Mouse (Mus musculus) heart, adult 2 months (tissue): Measurements from ENCODE around the gene Car15. TPM values are rescaled to one million over a fixed set of nuclear protein-coding genes. Genes with fewer than 3 reads are reported as not detected.
A peak's percentile ranks its signal among the peaks of the same experiment; 100 is the strongest.

ENCODE experiments used
- DNase-seq, 2 experiments: peaks; one replicate each; pipeline ENCODE4 v3.0.0; 2021
- H3K27ac ChIP-seq: fragments of 200-600 bp; 2 replicates; pipeline ENCODE4 v1.8.1; 2022
- H3K27me3 ChIP-seq: fragments of 200-500 bp; 2 replicates; pipeline ENCODE4 v1.6.1; 2012; ENCODE audit warnings: mild to moderate bottlenecking, low read length, inconsistent platforms, mixed read lengths; ENCODE audit not compliant: control insufficient read depth, insufficient read depth
- H3K36me3 ChIP-seq: fragments of 200-500 bp; 2 replicates; pipeline ENCODE4 v1.6.1; 2012; ENCODE audit warnings: low read length, inconsistent platforms; ENCODE audit not compliant: control insufficient read depth, insufficient read depth
- H3K4me1 ChIP-seq: fragments of 200-500 bp; 2 replicates; pipeline ENCODE4 v1.6.1; 2011; ENCODE audit warnings: low read length; ENCODE audit not compliant: control insufficient read depth, insufficient read depth
- H3K4me3 ChIP-seq: fragments of 200-600 bp; 2 replicates; pipeline ENCODE4 v1.8.1; 2022
- H3K79me2 ChIP-seq: fragments of 200-500 bp; replicated peaks from 2 replicates; pipeline ENCODE4 v1.6.1; 2012; ENCODE audit warnings: mild to moderate bottlenecking, inconsistent platforms, low read length, moderate library complexity, mixed read lengths; ENCODE audit not compliant: control insufficient read depth, insufficient read depth
- H3K9ac ChIP-seq: fragments of 200-500 bp; 2 replicates; pipeline ENCODE4 v1.6.1; 2012; ENCODE audit warnings: low read depth, mild to moderate bottlenecking, control low read depth, inconsistent platforms, low read length, mixed read lengths
- CTCF ChIP-seq: fragments of 200-600 bp; IDR thresholded peaks from 2 replicates; pipeline ENCODE4 v1.8.1; 2022; ENCODE audit warnings: antibody characterized with exemption, mild to moderate bottlenecking, moderate library complexity
- EP300 ChIP-seq: fragments of 200-500 bp; IDR thresholded peaks from 2 replicates; pipeline ENCODE4 v1.6.1; 2011; ENCODE audit warnings: low read depth, low read length, control low read depth; ENCODE audit not compliant: insufficient read depth
- POLR2A ChIP-seq: fragments of 200-500 bp; IDR thresholded peaks from 2 replicates; pipeline ENCODE4 v1.6.1; 2011; ENCODE audit warnings: mild to moderate bottlenecking, low read depth, low read length, control low read depth; ENCODE audit not compliant: insufficient read depth
- WGBS: fragments of 180-500 bp; shearing (Covaris S2); methylation state at CpG from one replicate; pipeline ENCODE4 v1.1.7; 2018; 5-methylcytosine and 5-hydroxymethylcytosine counted together
- intact Hi-C: fragments of 180-260 bp; cut with DNase I; formaldehyde crosslinking; loops from one replicate; pipeline ENCODE4 v1.15.1; 2025
- polyA plus RNA-seq: library from polyadenylated mRNA; depleted of rRNA; stranded (reverse); fragments of >200 nt; gene quantifications from 2 replicates; pipeline ENCODE4 v1.2.3, GENCODE M21; 2012
- total RNA-seq, 2 experiments: library from RNA; stranded (reverse); gene quantifications; 2 replicates each; pipeline ENCODE4 v1.2.3; 2021

Car15 gene
- total and polyA plus RNA-seq, 3 experiments: 1.6 to 5.2 (median 2.9) TPM

DNA sequence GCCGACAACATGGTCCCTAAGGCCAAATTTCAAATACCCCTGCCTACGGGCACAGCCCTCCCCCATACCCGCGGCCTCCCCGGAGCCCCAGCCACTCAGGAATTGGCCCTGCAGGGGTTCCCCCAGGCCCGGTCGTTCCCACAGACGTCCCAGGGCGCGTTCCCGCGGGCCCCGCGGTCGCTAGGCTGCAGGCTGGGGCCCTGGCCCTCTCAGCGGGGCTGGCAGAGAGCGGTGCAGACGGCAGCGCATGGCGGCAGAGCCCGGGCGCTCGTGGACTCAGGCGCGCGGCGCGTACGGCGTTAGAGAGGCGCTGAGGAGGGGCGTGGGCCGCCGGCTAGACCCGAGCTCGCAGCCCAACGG is 4.9 kb downstream of the Car15 start:
- under 1% methylated on average over 37 of the region's 37 CpGs for WGBS
- Histone ChIP-seq H3K4me3 (peak overlapping the region; percentile 40), H3K9ac (no peak overlapping the region), H3K36me3 (no peaks in the 10 kb centered on the region), H3K27me3 (peaks cover 12% of the 10 kb centered on the region), H3K4me1 (no peaks in the 10 kb centered on the region), H3K27ac (no peak overlapping the region), H3K79me2 (no peaks in the 10 kb centered on the region)
- TF ChIP-seq CTCF (no peak), POLR2A (no peak), EP300 (no peak)
- intact Hi-C loops: no loop called here
- no peak for DNase-seq

DNA sequence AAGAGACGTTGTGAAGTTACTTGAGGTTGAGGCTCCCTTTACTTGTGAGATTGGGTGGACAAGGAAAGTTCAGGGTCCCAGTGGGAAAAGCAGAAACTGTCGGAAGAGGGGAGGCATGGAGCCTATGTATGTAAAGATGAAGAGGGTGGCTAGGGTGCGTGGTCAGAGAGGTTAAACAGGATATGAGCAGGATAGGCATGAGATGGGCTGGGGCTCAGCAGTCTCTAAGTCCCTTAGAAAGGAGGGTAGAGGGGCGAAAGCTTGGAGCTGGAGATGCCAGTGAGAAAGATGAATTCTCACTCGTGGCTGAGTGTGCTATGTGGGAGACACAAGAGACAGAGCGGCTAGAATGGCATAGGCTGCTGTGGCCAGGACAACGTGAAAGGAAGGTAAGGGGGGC is 5.3 kb downstream of the Car15 start, which contains the start of gene B830017H08Rik:
TSS of gene B830017H08Rik (plus strand) at position 301 of the 400 bp plus-strand sequence.
- Histone ChIP-seq H3K79me2 (no peaks in the 10 kb centered on the region), H3K36me3 (no peaks in the 10 kb centered on the region), H3K9ac (no peak within 1 kb of the TSS), H3K27ac (no peak within 1 kb of the TSS), H3K4me1 (no peaks in the 10 kb centered on the region), H3K4me3 (peak within 1 kb of the TSS; percentile 40), H3K27me3 (peaks cover 12% of the 10 kb centered on the region)
- no peak for TF ChIP-seq EP300
- no peak for TF ChIP-seq CTCF
- TF ChIP-seq POLR2A: no peak
- intact Hi-C loops: no loop called here
- WGBS: 32% methylated on average over 7 of the region's 7 CpGs
- DNase-seq: no peak

DNA sequence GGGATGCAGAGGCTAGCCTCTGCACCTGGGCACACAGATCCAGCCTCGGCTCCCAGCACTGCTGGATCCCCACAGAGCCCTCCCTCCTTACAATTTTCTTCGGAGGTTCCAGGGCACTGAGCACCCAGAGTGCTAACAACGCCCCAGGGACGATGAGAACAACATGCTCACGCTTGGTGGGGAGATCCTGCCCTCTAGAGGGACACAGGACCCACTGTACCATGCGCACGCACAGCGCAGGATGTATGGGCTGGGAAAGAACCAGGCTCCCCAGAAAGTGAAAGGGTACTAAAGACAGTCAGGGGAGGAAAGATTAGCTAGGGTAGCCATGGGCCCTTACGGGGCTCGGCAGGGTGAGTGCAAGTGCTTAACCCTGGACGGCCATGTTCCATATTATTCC is 6.4 kb downstream of the Car15 start:
- no peak for TF ChIP-seq EP300
- no peak for TF ChIP-seq CTCF
- no peak for TF ChIP-seq POLR2A

DNA sequence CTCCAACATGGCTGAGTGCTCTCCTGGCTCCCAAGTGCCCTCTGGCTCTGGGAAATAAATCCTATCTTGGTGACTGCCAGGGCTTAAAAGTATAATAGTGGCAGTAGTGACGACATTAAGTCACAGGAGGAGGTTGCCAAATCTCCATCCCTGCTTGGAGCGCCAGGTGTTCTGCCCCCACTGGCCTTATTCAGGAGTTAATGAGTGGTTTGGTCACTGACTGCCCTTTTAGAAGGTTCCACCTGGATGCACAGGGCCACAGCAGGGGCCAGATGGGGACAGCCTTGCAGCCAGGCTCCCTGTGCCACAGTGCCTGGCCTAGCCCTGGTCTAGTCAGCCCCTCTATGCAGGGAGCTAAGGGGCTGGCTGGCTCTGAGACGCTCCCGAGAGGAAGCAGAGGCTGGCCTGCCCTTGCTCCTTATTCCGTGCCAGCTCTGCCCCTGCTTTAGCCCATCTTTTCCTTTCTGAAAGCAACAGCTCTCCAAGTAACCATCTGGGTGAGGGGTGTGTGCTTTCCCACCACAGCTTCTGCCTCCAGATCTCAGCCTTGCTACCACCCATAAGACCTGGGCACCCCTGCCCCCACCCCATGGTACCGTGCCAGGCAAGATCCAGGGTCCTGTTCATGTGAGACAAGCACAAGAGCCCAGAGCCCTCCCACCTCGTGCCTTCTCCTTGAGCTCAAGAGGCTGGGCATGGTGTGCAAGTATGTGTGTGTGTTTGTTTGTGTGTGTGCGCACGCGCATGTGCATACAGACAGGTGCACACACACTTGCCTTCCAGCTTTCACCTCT is 7.6 kb downstream of the Car15 start:
- no peak overlapping the region for H3K4me3 ChIP-seq
- H3K27ac ChIP-seq: no peak overlapping the region
- TF ChIP-seq EP300 (no peak), CTCF (no peak), POLR2A (no peak)
- peaks cover 12% of the 10 kb centered on the region for H3K27me3 ChIP-seq
- no peaks in the 10 kb centered on the region for H3K36me3 ChIP-seq
- intact Hi-C loops: no loop called here
- no peaks in the 10 kb centered on the region for H3K4me1 ChIP-seq
- H3K79me2 ChIP-seq: no peaks in the 10 kb centered on the region
- WGBS: 74% methylated on average over 10 of the region's 10 CpGs
- no peak overlapping the region for H3K9ac ChIP-seq
- DNase-seq: no peak

More for the DNA sequence above, 6.4 kb downstream of the Car15 start:
- H3K9ac ChIP-seq: no peak overlapping the region
- H3K79me2 ChIP-seq: no peaks in the 10 kb centered on the region
- H3K36me3 ChIP-seq: no peaks in the 10 kb centered on the region
- no peak overlapping the region for H3K27ac ChIP-seq
- H3K4me3 ChIP-seq: no peak overlapping the region
- intact Hi-C loops: no loop called here
- peaks cover 12% of the 10 kb centered on the region for H3K27me3 ChIP-seq
- no peak for DNase-seq
- 25% methylated on average over 11 of the region's 11 CpGs for WGBS
- H3K4me1 ChIP-seq: no peaks in the 10 kb centered on the region

DNA sequence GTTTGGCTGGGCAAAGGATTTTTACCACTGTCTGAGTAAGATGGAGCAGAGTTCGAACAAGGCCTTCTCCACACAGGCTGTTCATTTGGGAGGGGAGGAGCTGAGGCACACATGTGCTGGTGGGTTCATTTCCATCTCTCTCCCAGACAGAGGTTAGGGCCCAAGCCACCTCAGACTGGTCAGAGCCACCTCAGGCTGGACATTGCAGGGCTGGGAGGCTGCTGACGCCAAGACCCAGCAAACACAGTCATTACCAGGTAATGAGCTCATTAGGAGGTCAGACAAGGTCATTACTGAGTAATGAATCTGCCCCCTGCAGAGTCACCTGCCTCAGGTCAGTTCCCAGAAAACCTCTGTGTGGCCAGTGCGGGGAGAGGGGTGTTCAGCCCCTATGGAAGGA is 9.3 kb downstream of the Car15 start:
- H3K27me3 ChIP-seq: peaks cover 5% of the 10 kb centered on the region
- no peak for DNase-seq

GRCm38 (mm10) chr16:17828229-17828628 is 9.9 kb downstream of the Car15 start:
- no peaks in the 10 kb centered on the region for H3K79me2 ChIP-seq
- no peak overlapping the region for H3K27ac ChIP-seq
- intact Hi-C loops: no loop called here
- H3K27me3 ChIP-seq: peaks cover 2% of the 10 kb centered on the region; the same call in 1 of the 2 replicates
- H3K9ac ChIP-seq: no peak overlapping the region
- DNase-seq: no peak
- 66% methylated on average over 2 of the region's 2 CpGs for WGBS
- no peaks in the 10 kb centered on the region for H3K4me1 ChIP-seq
- H3K36me3 ChIP-seq: no peaks in the 10 kb centered on the region
- TF ChIP-seq EP300: no peak
- no peak overlapping the region for H3K4me3 ChIP-seq

More for the DNA sequence above, 9.3 kb downstream of the Car15 start:
- no peaks in the 10 kb centered on the region for H3K79me2 ChIP-seq
- no peak overlapping the region for H3K27ac ChIP-seq
- H3K9ac ChIP-seq: no peak overlapping the region
- no peaks in the 10 kb centered on the region for H3K36me3 ChIP-seq
- no peak overlapping the region for H3K4me3 ChIP-seq
- intact Hi-C loops: no loop called here
- H3K4me1 ChIP-seq: no peaks in the 10 kb centered on the region
- no peak for TF ChIP-seq POLR2A
- no peak for TF ChIP-seq EP300
- TF ChIP-seq CTCF: no peak
- WGBS: 93% methylated on average over 3 of the region's 3 CpGs
